Mouse (Mus musculus): ENCODE results near the gene Akt1s1. TPM values are rescaled to one million over a fixed set of nuclear protein-coding genes. Genes with fewer than 3 reads are reported as not detected.

The Akt1s1 gene
- polyA plus RNA-seq, 1 experiment from 2014 or later = 99.9 TPM

- ChIA-PET POLR2A (interaction anchor here (2.2 kb wide), 1 partner anchor 107 kb away, joined by 5 read pairs; no protein-coding TSS in a partner anchor), CTCF (interaction anchor here (1.2 to 1.5 kb wide), 2 partner anchors 10 to 106 kb away, joined by 4 read pairs; no protein-coding TSS in a partner anchor)
- TF ChIP-seq CTCF (IDR thresholded peaks at IDR 0.05) = no peak
- no peak for ATAC-seq
- no peak for DNase-seq (ENCODE audit: low read depth, low spot score)
- no peaks in the 10 kb centered on the region for H3K27me3 ChIP-seq
- in situ Hi-C loops (cut with MboI; ENCODE audit: low pct_unique_long_range_greater_than_20kb) = loop anchor here (25.0 kb wide), 1 partner anchor 861 kb away; the partner anchor contains the start of genes Dbp, Fam83e, Rpl18 and Sphk2
Measured at GRCm38 (mm10) chr7:44851625-44852234, 2.9 kb downstream of the Akt1s1 start.

DNA sequence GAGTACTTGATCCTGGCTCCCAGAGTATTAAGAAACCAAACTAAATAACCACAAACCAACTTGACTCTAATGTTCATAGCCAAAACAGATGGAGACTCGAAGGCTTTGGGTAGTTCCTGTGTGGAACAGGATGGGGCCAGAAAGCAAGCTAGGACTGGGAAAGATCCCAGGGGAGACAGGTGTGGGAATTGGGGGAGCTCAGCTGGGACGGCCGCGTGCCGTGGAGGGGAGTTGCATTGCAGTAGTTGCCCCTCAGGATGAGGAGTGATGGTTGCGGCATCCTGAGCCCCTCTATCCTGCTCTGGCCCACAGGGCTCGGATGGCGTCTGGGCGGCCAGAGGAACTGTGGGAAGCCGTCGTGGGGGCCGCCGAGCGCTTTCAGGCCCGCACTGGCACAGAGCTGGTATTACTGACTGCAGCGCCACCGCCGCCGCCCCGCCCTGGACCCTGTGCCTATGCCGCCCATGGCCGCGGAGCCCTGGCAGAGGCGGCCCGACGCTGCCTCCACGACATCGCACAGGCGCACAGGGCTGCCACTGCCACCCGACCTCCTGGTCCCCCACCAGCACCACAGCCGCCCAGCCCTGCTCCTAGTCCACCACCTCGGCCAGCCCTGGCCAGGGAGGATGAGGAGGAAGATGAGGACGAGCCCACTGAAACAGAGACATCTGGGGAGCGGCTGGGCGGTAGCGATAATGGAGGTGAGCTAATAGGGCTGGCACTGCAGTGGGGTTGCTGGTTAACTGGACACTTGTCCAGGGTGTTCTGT is 3.7 kb downstream of the Akt1s1 start:
- in situ Hi-C loops (cut with MboI; ENCODE audit: low pct_unique_long_range_greater_than_20kb) = loop anchor here (25.0 kb wide), 1 partner anchor 860 kb away; the partner anchor contains the start of genes Dbp, Fam83e, Rpl18 and Sphk2
- no peak for TF ChIP-seq CTCF (IDR thresholded peaks at IDR 0.05)

DNA sequence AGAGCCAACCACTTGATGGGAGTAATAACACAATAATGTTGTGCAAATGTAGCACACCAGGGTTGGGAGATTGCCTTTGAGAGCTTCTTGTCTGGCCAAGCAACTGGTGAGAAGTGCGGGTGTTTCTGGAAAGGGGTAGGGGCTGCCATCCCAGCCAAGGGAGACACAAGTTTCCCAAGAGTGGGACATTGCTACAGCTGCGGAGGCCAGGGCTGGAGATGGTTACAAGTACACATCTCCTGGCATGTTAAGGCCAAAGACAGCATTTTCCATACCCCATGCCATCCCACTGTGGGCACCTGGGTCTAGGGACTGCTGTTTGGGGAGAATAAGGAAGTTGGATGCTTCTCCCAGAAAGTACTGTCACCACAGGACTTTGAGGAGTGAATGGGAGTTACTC is 4.3 kb downstream of the Akt1s1 start:
- POLR2A ChIA-PET = no interaction called here
- TF ChIP-seq CTCF (IDR thresholded peaks at IDR 0.05) = no peak
- DNase-seq (ENCODE audit: low read depth, low spot score) (no peak), ATAC-seq (no peak)
- H3K27me3 ChIP-seq = no peaks in the 10 kb centered on the region
- in situ Hi-C loops (cut with MboI; ENCODE audit: low pct_unique_long_range_greater_than_20kb) = loop anchor here (25.0 kb wide), 1 partner anchor 859 kb away; the partner anchor contains the start of genes Dbp, Fam83e, Rpl18 and Sphk2
- CTCF ChIA-PET = no interaction called here

More for the DNA sequence above, 3.7 kb downstream of the Akt1s1 start:
- ChIA-PET POLR2A (no interaction called here), CTCF (interaction anchor here (0.7 kb wide), 1 partner anchor 37 kb away, joined by 3 read pairs; no protein-coding TSS in a partner anchor)
- H3K27me3 ChIP-seq = no peaks in the 10 kb centered on the region
- DNase-seq (ENCODE audit: low read depth, low spot score) = no peak
- ATAC-seq = no peak

DNA sequence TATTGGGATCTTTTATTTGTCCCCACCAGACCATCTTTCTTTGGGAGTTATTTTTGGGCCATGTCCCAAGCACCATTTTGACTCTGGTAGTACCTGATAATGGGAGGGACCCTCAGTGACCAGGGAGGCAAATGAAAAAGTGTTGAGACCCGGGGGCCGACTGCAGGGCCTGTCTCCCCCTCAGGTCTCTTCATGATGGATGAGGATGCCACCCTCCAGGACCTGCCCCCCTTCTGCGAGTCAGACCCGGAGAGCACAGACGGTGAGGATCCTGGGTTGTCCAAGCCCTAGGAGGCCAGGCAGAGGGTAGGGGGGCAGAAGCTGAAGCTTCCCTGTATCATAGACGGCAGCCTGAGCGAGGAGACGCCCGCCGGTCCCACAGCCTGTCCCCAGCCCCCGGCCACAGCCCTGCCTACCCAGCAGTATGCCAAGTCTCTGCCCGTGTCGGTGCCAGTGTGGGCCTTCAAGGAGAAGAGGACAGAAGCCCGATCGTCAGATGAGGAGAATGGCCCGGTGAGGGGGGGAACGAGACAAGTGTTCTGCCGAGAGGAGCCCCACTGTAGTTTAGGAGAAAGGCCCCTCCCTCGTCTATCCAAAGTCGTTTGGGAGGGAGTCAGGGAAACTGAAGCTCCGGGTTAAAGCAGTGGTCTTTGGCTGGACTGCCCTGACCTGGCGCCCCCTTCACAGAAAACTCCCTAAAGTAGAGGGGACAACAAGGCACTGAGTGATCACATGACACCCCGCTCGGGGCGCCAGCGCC is 5.0 kb downstream of the Akt1s1 start:
- no peak for DNase-seq (ENCODE audit: low read depth, low spot score)
- no peak for TF ChIP-seq CTCF (IDR thresholded peaks at IDR 0.05)
- in situ Hi-C loops (cut with MboI; ENCODE audit: low pct_unique_long_range_greater_than_20kb) = loop anchor here (25.0 kb wide), 1 partner anchor 859 kb away; the partner anchor contains the start of genes Dbp, Fam83e, Rpl18 and Sphk2
- H3K27me3 ChIP-seq = no peaks in the 10 kb centered on the region
- ATAC-seq = no peak
- POLR2A ChIA-PET = interaction anchor here (1.0 to 1.6 kb wide), 2 partner anchors 12 to 16 kb away, joined by 3 to 4 read pairs; partner anchors contain the start of gene Ptov1
- CTCF ChIA-PET = no interaction called here

DNA sequence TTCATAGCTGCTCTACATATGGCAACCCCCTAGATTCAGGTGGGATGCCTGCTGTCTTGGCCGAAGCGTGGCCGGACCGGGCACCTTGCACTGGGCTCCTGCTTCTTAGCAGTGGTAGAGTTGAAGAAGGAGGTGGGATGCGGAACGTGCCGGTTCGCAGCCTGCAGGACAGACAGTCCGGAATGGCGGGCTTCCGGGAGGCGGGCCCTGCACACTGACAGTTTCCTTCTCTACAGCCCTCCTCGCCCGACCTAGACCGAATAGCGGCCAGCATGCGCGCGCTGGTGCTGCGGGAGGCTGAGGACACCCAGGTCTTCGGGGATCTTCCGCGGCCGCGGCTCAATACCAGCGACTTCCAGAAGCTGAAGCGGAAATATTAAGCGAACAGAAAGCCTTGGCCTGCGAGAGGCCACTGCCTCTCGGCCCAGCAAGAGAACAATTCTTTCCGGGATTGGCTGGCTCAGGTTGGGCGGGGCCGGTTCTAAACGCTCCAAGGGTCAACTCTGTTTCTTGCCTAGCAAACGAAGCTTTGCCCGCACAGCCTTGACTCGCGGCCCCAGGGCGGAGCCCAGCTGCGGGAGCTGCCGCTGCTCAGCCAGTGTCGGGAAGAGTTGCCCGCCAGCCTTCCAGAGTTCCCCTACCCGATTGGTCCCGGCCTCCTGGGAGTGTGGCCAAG is 5.7 kb downstream of the Akt1s1 start:
- no peak for TF ChIP-seq CTCF (IDR thresholded peaks at IDR 0.05)
- in situ Hi-C loops (cut with MboI; ENCODE audit: low pct_unique_long_range_greater_than_20kb) = loop anchor here (25.0 kb wide), 1 partner anchor 858 kb away; the partner anchor contains the start of genes Dbp, Fam83e, Rpl18 and Sphk2
- CTCF ChIA-PET = interaction anchor here (1.3 to 2.1 kb wide), 3 partner anchors 10 to 72 kb away, joined by 3 to 5 read pairs (median 4); no protein-coding TSS in a partner anchor
- DNase-seq (ENCODE audit: low read depth, low spot score) (peak; percentile 44), ATAC-seq (peak; percentile 76)
- POLR2A ChIA-PET = interaction anchor here (1.0 to 1.6 kb wide), 2 partner anchors 12 to 15 kb away, joined by 3 to 4 read pairs; partner anchors contain the start of gene Ptov1
- H3K27me3 ChIP-seq = no peaks in the 10 kb centered on the region

GRCm38 (mm10) chr7:44855036-44855435 is 6.2 kb downstream of the Akt1s1 start:
- no peak for TF ChIP-seq CTCF (IDR thresholded peaks at IDR 0.05)
- DNase-seq (ENCODE audit: low read depth, low spot score) = no peak
- ChIA-PET POLR2A (interaction anchor here (1.0 to 1.6 kb wide), 2 partner anchors 11 to 15 kb away, joined by 3 to 4 read pairs; partner anchors contain the start of gene Ptov1), CTCF (interaction anchor here (1.3 to 2.1 kb wide), 3 partner anchors 10 to 71 kb away, joined by 3 to 5 read pairs (median 4); no protein-coding TSS in a partner anchor)
- no peak for ATAC-seq
- in situ Hi-C loops (cut with MboI; ENCODE audit: low pct_unique_long_range_greater_than_20kb) = loop anchor here (25.0 kb wide), 1 partner anchor 857 kb away; the partner anchor contains the start of genes Dbp, Fam83e, Rpl18 and Sphk2
- H3K27me3 ChIP-seq = no peaks in the 10 kb centered on the region

- POLR2A ChIA-PET = interaction anchor here (0.6 to 2.6 kb wide), 4 partner anchors 9 to 293 kb away, joined by 3 to 9 read pairs (median 3); no protein-coding TSS in a partner anchor
- no peak for ATAC-seq
- CTCF ChIA-PET = interaction anchor here (1.6 to 2.1 kb wide), 2 partner anchors 8 to 10 kb away, joined by 4 to 5 read pairs; no protein-coding TSS in a partner anchor
- in situ Hi-C loops (cut with MboI; ENCODE audit: low pct_unique_long_range_greater_than_20kb) = loop anchor here (25.0 kb wide), 1 partner anchor 856 kb away; the partner anchor contains the start of genes Dbp, Fam83e, Rpl18 and Sphk2
- DNase-seq (ENCODE audit: low read depth, low spot score) = no peak
- no peaks in the 10 kb centered on the region for H3K27me3 ChIP-seq
- TF ChIP-seq CTCF (IDR thresholded peaks at IDR 0.05) = no peak
Measured at GRCm38 (mm10) chr7:44856265-44856916, 7.6 kb downstream of the Akt1s1 start.

- ATAC-seq (peak; percentile 3), DNase-seq (ENCODE audit: low read depth, low spot score) (peak; percentile 54)
- ChIA-PET CTCF (no interaction called here), POLR2A (interaction anchor here (0.6 to 2.6 kb wide), 2 partner anchors 11 to 293 kb away, joined by 3 to 9 read pairs; no protein-coding TSS in a partner anchor)
- TF ChIP-seq CTCF (IDR thresholded peaks at IDR 0.05) = no peak
- in situ Hi-C loops (cut with MboI; ENCODE audit: low pct_unique_long_range_greater_than_20kb) = loop anchor here (25.0 kb wide), 1 partner anchor 855 kb away; the partner anchor contains the start of genes Dbp, Fam83e, Rpl18 and Sphk2
- no peaks in the 10 kb centered on the region for H3K27me3 ChIP-seq
Measured at GRCm38 (mm10) chr7:44857042-44857552, 8.3 kb downstream of the Akt1s1 start, which contains the start of gene Pnkp. Gene Pnkp (plus strand): TSS chr7:44857139.

Measured in Patski (cell line).